Mouse (Mus musculus) thymus, adult 18-20 months (tissue): ENCODE data around the gene Grik5.
A peak's percentile ranks its signal among the peaks of the same experiment; 100 is the strongest.

ENCODE experiments used
- DNase-seq, 2 experiments: peaks; one replicate each; pipeline ENCODE4 v3.0.0; 2022; ENCODE audit warnings: mixed read lengths in 2 of 2

Grik5 gene

GRCm38 (mm10) chr7:24978781-24979180 lies 93.4 kb downstream of the Grik5 start:
- DNase-seq: no peak

GRCm38 (mm10) chr7:24974893-24975595 lies 97.1 kb downstream of the Grik5 start:
- no peak for DNase-seq

GRCm38 (mm10) chr7:24973902-24974301 lies 98.2 kb downstream of the Grik5 start:
- no peak for DNase-seq

GRCm38 (mm10) chr7:24973208-24973607 lies 98.9 kb downstream of the Grik5 start:
- DNase-seq: no peak

GRCm38 (mm10) chr7:24971972-24972893 lies 99.9 kb downstream of the Grik5 start, which contains the start of gene Rabac1:
Gene Rabac1 (minus strand): TSS chr7:24972754.
- DNase-seq: peak; percentile 84 to 91

- DNase-seq: no peak
Measured at GRCm38 (mm10) chr7:24971261-24971971, 100.7 kb downstream of the Grik5 start.

- DNase-seq: no peak
Measured at GRCm38 (mm10) chr7:24970341-24970740, 101.8 kb downstream of the Grik5 start.

GRCm38 (mm10) chr7:24969805-24970204 lies 102.3 kb downstream of the Grik5 start:
- no peak for DNase-seq

- DNase-seq: no peak
Measured at GRCm38 (mm10) chr7:24968463-24968862, 103.7 kb downstream of the Grik5 start.

- DNase-seq: no peak
Measured at GRCm38 (mm10) chr7:24967966-24968365, 104.2 kb downstream of the Grik5 start.

- DNase-seq: peak; percentile 53 to 56
Measured at GRCm38 (mm10) chr7:24964897-24965535, 107.1 kb downstream of the Grik5 start.

GRCm38 (mm10) chr7:24964288-24964687 lies 107.9 kb downstream of the Grik5 start:
- DNase-seq: no peak
